Mouse (Mus musculus) layer of hippocampus, adult 2 months (tissue): ENCODE measurements around the gene Galntl6. TPM values are rescaled to one million over a fixed set of nuclear protein-coding genes. Genes with fewer than 3 reads are reported as not detected.

Source experiments
- DNase-seq, 2 experiments: peaks; one replicate each; pipeline ENCODE4 v3.0.0; 2022; ENCODE audit warnings: low spot score in 2 of 2
- H3K27ac ChIP-seq: fragments of 200-600 bp; 2 replicates; pipeline ENCODE4 v1.8.1; 2022
- H3K4me3 ChIP-seq: fragments of 200-600 bp; 2 replicates; pipeline ENCODE4 v1.8.1; 2022; ENCODE audit warnings: mild to moderate bottlenecking
- CTCF ChIP-seq: fragments of 200-600 bp; conservative IDR thresholded peaks from 2 replicates; pipeline ENCODE4 v1.8.1; 2022; ENCODE audit warnings: antibody characterized with exemption, mild to moderate bottlenecking, moderate library complexity
- total RNA-seq, 2 experiments: library from RNA; stranded (reverse); gene quantifications; 2 replicates each; pipeline ENCODE4 v1.2.3; 2021

Galntl6 gene
- total RNA-seq, 2 experiments from 2014 or later = 46.5 to 48.5 TPM

GRCm38 (mm10) chr8:57920326-57920903 lies 992.0 kb downstream of the Galntl6 start:
- no peak for TF ChIP-seq CTCF
- Histone ChIP-seq H3K4me3 (no peak overlapping the region), H3K27ac (no peak overlapping the region)
- no peak for DNase-seq

- TF ChIP-seq CTCF = no peak
- no peak overlapping the region for H3K27ac ChIP-seq
- DNase-seq = no peak
- no peak overlapping the region for H3K4me3 ChIP-seq
These were observed 993.5 kb downstream of the Galntl6 start for GRCm38 (mm10) chr8:57918720-57919640.

GRCm38 (mm10) chr8:57893360-57893759 lies 1019.1 kb downstream of the Galntl6 start:
- Histone ChIP-seq H3K27ac (no peak overlapping the region), H3K4me3 (no peak overlapping the region)
- DNase-seq = no peak
- TF ChIP-seq CTCF = no peak

GRCm38 (mm10) chr8:57892115-57892514 lies 1020.3 kb downstream of the Galntl6 start:
- TF ChIP-seq CTCF = no peak
- DNase-seq = no peak
- no peak overlapping the region for H3K4me3 ChIP-seq
- peak overlapping the region; percentile 59 for H3K27ac ChIP-seq

- Histone ChIP-seq H3K4me3 (no peak overlapping the region), H3K27ac (0 out of 2 replicates have a peak overlapping the region, but pooled peaks have one; percentile 23)
- no peak for TF ChIP-seq CTCF
- DNase-seq = no peak
These were observed 1022.3 kb downstream of the Galntl6 start for GRCm38 (mm10) chr8:57890159-57890558.

- H3K4me3 ChIP-seq = no peak overlapping the region
- no peak overlapping the region for H3K27ac ChIP-seq
- no peak for DNase-seq
- TF ChIP-seq CTCF = 0 out of 2 replicates have a peak, but pooled peaks have one; percentile 22
These were observed 1023.6 kb downstream of the Galntl6 start for GRCm38 (mm10) chr8:57888831-57889230.

- peak; percentile 71 to 83 for DNase-seq
- no peak for TF ChIP-seq CTCF
- H3K27ac ChIP-seq = peak overlapping the region; percentile 37; the same call in 1 of the 2 replicates
- no peak overlapping the region for H3K4me3 ChIP-seq
These were observed 1033.0 kb downstream of the Galntl6 start for GRCm38 (mm10) chr8:57879452-57879851.

GRCm38 (mm10) chr8:57849074-57849473 lies 1063.4 kb downstream of the Galntl6 start:
- Histone ChIP-seq H3K4me3 (no peak overlapping the region), H3K27ac (no peak overlapping the region)
- TF ChIP-seq CTCF = no peak
- DNase-seq = no peak

- H3K27ac ChIP-seq = peak overlapping the region; percentile 28; the same call in 1 of the 2 replicates
- no peak overlapping the region for H3K4me3 ChIP-seq
- no peak for DNase-seq
- TF ChIP-seq CTCF = no peak
These were observed 1069.0 kb downstream of the Galntl6 start for GRCm38 (mm10) chr8:57843461-57843860.

GRCm38 (mm10) chr8:57842462-57843391 lies 1069.7 kb downstream of the Galntl6 start:
- H3K27ac ChIP-seq = peak overlapping the region; percentile 74
- no peak overlapping the region for H3K4me3 ChIP-seq
- peak; percentile 13 to 57 for DNase-seq
- TF ChIP-seq CTCF = no peak

GRCm38 (mm10) chr8:57841446-57841845 lies 1071.0 kb downstream of the Galntl6 start:
- peak; percentile 55 to 58 for DNase-seq
- Histone ChIP-seq H3K27ac (peak overlapping the region; percentile 74), H3K4me3 (no peak overlapping the region)
- no peak for TF ChIP-seq CTCF

GRCm38 (mm10) chr8:57837384-57837783 lies 1075.1 kb downstream of the Galntl6 start:
- no peak for DNase-seq
- Histone ChIP-seq H3K27ac (no peak overlapping the region), H3K4me3 (peak overlapping the region; percentile 1; the same call in 1 of the 2 replicates)
- TF ChIP-seq CTCF = no peak

- TF ChIP-seq CTCF = no peak
- Histone ChIP-seq H3K27ac (no peak overlapping the region), H3K4me3 (peak overlapping the region; percentile 1; the same call in 1 of the 2 replicates)
These were observed 1075.5 kb downstream of the Galntl6 start for GRCm38 (mm10) chr8:57836981-57837380.

More at GRCm38 (mm10) chr8:57836981-57837380, 1075.5 kb downstream of the Galntl6 start:
- no peak for DNase-seq
